Mouse (Mus musculus) kidney, adult 8-10 months (tissue): ENCODE data around the gene Fuom.

Experiments used
- DNase-seq, 2 experiments: peaks; one replicate each; pipeline ENCODE4 v3.0.0; 2022

Gene Fuom

GRCm38 (mm10) chr7:140049115-140049689, 53.0 kb downstream of the Fuom start:
- DNase-seq: peak in 1 of 2 experiments; percentile 15

DNA sequence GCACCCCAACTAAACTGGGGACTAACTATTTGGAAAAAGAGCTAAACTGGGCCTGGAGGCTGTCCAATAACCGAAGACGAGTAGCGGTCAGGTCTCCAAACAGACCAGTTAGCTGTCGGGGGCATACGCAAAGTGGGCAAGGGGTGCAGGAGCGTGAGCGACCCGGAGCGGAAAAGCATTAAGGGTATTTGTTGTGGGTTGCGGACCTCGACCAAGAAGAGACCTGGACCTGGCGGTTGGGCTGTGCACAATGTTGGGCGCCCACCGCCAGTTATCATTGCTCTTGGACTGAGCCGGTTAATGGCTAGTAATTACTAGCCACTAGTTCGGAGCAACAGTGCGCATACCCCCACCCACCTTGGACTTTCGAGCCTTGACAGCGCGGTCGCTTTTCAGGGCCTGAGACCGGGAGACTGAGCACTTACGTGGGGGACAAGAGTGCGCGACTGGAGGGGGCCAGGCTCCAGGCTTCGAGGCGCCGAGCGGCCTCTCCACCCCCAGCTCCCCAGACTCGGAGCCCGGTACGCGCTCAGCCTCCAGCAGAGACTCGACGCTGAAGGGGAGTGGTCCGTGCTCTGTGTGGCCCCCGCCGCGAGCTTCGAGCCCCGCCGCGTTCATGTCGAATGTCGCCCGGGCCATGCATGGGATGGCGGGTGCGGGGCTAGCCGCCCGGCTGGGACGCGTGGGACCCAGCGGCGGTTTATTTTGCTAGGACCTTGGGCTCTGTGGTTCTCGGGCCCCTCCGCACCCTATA, 53.7 kb downstream of the Fuom start, which contains the start of gene Msx3:
Msx3 (minus strand) TSS at position 729 of the 754 bp plus-strand sequence.
- no peak for DNase-seq

- DNase-seq: no peak
Measured at GRCm38 (mm10) chr7:140047811-140048311, 54.4 kb downstream of the Fuom start.
